Mouse (Mus musculus) splenic B cell, adult 2 months (primary cell): ENCODE results near the gene Rcor2.

Source experiments
- DNase-seq: peaks from one replicate; pipeline ENCODE4 v3.0.0-alpha.2; 2011; ENCODE audit warnings: low read depth, low spot score
- H3K27me3 ChIP-seq: 2 replicates; pipeline ENCODE4 v1.6.1; 2012; ENCODE audit warnings: mild to moderate bottlenecking, low read length, moderate library complexity, mixed read lengths; ENCODE audit not compliant: control insufficient read depth, poor library complexity, insufficient read depth, severe bottlenecking
- H3K36me3 ChIP-seq: 2 replicates; pipeline ENCODE4 v1.6.1; 2012; ENCODE audit warnings: mild to moderate bottlenecking, low read length, moderate library complexity, mixed read lengths; ENCODE audit not compliant: control insufficient read depth, poor library complexity, insufficient read depth, severe bottlenecking

The Rcor2 gene

GRCm38 (mm10) chr19:7273486-7273885 is 6.4 kb downstream of the Rcor2 start:
- Histone ChIP-seq H3K27me3 (no peaks in the 10 kb centered on the region; the same call in 1 of the 2 replicates), H3K36me3 (peaks cover 7% of the 10 kb centered on the region)
- peak; percentile 40 for DNase-seq

- Histone ChIP-seq H3K36me3 (peaks cover 7% of the 10 kb centered on the region), H3K27me3 (no peaks in the 10 kb centered on the region; the same call in 1 of the 2 replicates)
- no peak for DNase-seq
Measured at GRCm38 (mm10) chr19:7274326-7274990, 7.3 kb downstream of the Rcor2 start.

- DNase-seq: no peak
- peaks cover 10% of the 10 kb centered on the region for H3K36me3 ChIP-seq
Measured at GRCm38 (mm10) chr19:7275131-7275789, 8.1 kb downstream of the Rcor2 start.

GRCm38 (mm10) chr19:7276053-7276659 is 9.0 kb downstream of the Rcor2 start:
- DNase-seq: no peak
- no peaks in the 10 kb centered on the region for H3K27me3 ChIP-seq
- peaks cover 12% of the 10 kb centered on the region for H3K36me3 ChIP-seq

More at GRCm38 (mm10) chr19:7275131-7275789, 8.1 kb downstream of the Rcor2 start:
- H3K27me3 ChIP-seq: no peaks in the 10 kb centered on the region; the same call in 1 of the 2 replicates

GRCm38 (mm10) chr19:7276796-7277195 is 9.7 kb downstream of the Rcor2 start:
- Histone ChIP-seq H3K27me3 (no peaks in the 10 kb centered on the region), H3K36me3 (peaks cover 14% of the 10 kb centered on the region)
- no peak for DNase-seq

GRCm38 (mm10) chr19:7278200-7278906 is 11.2 kb downstream of the Rcor2 start:
- H3K36me3 ChIP-seq: peaks cover 16% of the 10 kb centered on the region
- H3K27me3 ChIP-seq: no peaks in the 10 kb centered on the region
- no peak for DNase-seq

- peaks cover 16% of the 10 kb centered on the region for H3K36me3 ChIP-seq
- H3K27me3 ChIP-seq: no peaks in the 10 kb centered on the region; the same call in 1 of the 2 replicates
- peak; percentile 65 for DNase-seq
Measured at GRCm38 (mm10) chr19:7279114-7279513, 12.0 kb downstream of the Rcor2 start.

GRCm38 (mm10) chr19:7280557-7281330 is 13.6 kb downstream of the Rcor2 start:
- peaks cover 28% of the 10 kb centered on the region for H3K36me3 ChIP-seq
- no peaks in the 10 kb centered on the region; the same call in 1 of the 2 replicates for H3K27me3 ChIP-seq
- DNase-seq: no peak

GRCm38 (mm10) chr19:7286563-7287315 is 19.6 kb downstream of the Rcor2 start:
- no peaks in the 10 kb centered on the region; the same call in 1 of the 2 replicates for H3K27me3 ChIP-seq
- no peak for DNase-seq
- H3K36me3 ChIP-seq: peaks cover 23% of the 10 kb centered on the region

GRCm38 (mm10) chr19:7288288-7288687 is 21.2 kb downstream of the Rcor2 start:
- peaks cover 21% of the 10 kb centered on the region for H3K36me3 ChIP-seq
- no peaks in the 10 kb centered on the region; the same call in 1 of the 2 replicates for H3K27me3 ChIP-seq
- DNase-seq: no peak

GRCm38 (mm10) chr19:7289767-7290166 is 22.6 kb downstream of the Rcor2 start:
- no peaks in the 10 kb centered on the region; the same call in 1 of the 2 replicates for H3K27me3 ChIP-seq
- DNase-seq: no peak
- peaks cover 17% of the 10 kb centered on the region for H3K36me3 ChIP-seq

GRCm38 (mm10) chr19:7291958-7292709 is 25.0 kb downstream of the Rcor2 start:
- Histone ChIP-seq H3K27me3 (no peaks in the 10 kb centered on the region; the same call in 1 of the 2 replicates), H3K36me3 (peaks cover 6% of the 10 kb centered on the region)
- DNase-seq: no peak
